Mouse (Mus musculus) left cerebral cortex, adult 2 months (tissue): ENCODE measurements at regions not wholly inside any gene's neighbourhood (a gene's known extent, or its start where the extent isn't known, plus 50 kb on each side); places are given as distances from the start of the nearest gene placed in this dataset.
A peak's percentile ranks its signal among the peaks of the same experiment; 100 is the strongest.

Experiments used
- DNase-seq, 2 experiments: peaks; one replicate each; pipeline ENCODE4 v3.0.0; 2021 to 2022; ENCODE audit warnings: low spot score in 2 of 2, mixed read lengths in 1 of 2; ENCODE audit errors: extremely low spot score in 1 of 2
- H3K27ac ChIP-seq: fragments of 200-600 bp; 2 replicates; pipeline ENCODE4 v1.8.1; 2022
- H3K4me3 ChIP-seq: fragments of 200-600 bp; 2 replicates; pipeline ENCODE4 v1.8.1; 2022
- CTCF ChIP-seq: fragments of 200-600 bp; IDR thresholded peaks from 2 replicates; pipeline ENCODE4 v1.8.1; 2022; ENCODE audit warnings: antibody characterized with exemption, mild to moderate bottlenecking, moderate library complexity
- intact Hi-C: fragments of 180-260 bp; cut with DNase I; formaldehyde crosslinking; loops from one replicate; pipeline ENCODE4 v1.15.1; 2025

GRCm38 (mm10) chr2:178700825-178701224 lies 270.5 kb downstream of the Cdh26 start:
- H3K27ac ChIP-seq = no peak overlapping the region
- DNase-seq = no peak
- intact Hi-C loops = no loop called here
- no peak for TF ChIP-seq CTCF
- no peak overlapping the region for H3K4me3 ChIP-seq

GRCm38 (mm10) chr2:178704510-178704909 lies 274.2 kb downstream of the Cdh26 start:
- intact Hi-C loops = no loop called here
- no peak overlapping the region for H3K27ac ChIP-seq
- no peak for DNase-seq
- no peak for TF ChIP-seq CTCF
- H3K4me3 ChIP-seq = no peak overlapping the region

GRCm38 (mm10) chr2:178708649-178709048 lies 278.3 kb downstream of the Cdh26 start:
- no peak overlapping the region for H3K27ac ChIP-seq
- no peak for TF ChIP-seq CTCF
- no peak overlapping the region for H3K4me3 ChIP-seq
- intact Hi-C loops = no loop called here
- DNase-seq = no peak

DNA sequence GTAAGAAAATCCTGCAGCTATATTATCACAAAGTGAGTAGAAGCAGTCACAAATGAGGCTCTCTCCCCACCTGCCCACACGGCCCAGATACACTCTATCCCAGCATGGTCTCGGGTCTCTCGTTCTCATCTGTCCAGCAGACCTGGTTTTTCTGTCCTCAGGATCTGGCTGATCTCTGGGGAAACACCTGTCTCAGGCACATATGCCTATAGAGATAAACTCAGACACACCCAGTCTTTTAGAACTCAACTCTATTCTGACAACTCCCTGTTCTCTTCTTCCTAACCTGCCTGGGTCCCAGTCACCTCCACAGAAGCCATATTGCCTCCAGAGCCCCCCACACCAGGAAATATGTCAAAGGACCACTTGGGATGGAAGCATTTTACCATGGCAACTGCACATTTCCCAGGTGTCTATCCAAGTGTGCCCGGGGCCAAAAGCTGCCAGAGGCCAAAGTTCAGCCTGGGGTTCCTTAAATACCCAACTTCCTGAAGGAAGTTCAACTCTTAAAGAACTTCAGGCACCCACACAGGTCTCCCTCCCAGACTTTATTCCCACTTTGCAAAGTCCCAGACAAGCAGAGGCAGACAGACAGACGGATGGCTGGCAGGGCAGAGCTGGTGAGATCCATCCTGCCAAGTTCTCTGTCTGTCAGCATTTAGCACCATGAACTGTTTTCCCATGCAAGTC lies 279.0 kb downstream of the Cdh26 start:
- no peak for DNase-seq
- Histone ChIP-seq H3K4me3 (no peak overlapping the region), H3K27ac (no peak overlapping the region)
- no peak for TF ChIP-seq CTCF
- intact Hi-C loops = no loop called here

DNA sequence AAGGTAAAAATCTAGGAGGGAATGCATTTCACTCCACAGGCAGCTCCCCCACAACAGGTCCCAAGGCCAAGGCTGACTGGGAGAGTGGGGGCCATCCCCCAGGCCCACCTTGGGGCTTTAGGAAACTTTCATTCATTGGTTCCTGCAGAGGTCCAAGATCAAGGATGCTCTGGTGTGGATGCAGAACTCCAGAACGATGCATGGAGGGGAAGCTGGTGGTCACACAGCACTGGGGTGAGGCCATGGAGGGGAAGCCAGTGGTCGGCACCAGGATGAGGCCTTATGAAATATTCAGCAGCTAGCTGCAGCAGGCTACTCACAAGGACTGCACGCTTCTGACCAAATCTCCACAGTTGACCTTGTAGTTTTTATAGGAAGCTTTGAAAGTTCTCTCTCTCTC lies 279.7 kb downstream of the Cdh26 start:
- no peak for DNase-seq
- TF ChIP-seq CTCF = no peak
- intact Hi-C loops = no loop called here
- H3K4me3 ChIP-seq = no peak overlapping the region
- H3K27ac ChIP-seq = no peak overlapping the region

- TF ChIP-seq CTCF = no peak
- no peak overlapping the region for H3K27ac ChIP-seq
- H3K4me3 ChIP-seq = no peak overlapping the region
- no peak for DNase-seq
- intact Hi-C loops = no loop called here
Observed at GRCm38 (mm10) chr2:178711587-178712080, 281.3 kb downstream of the Cdh26 start.

- H3K27ac ChIP-seq = no peak overlapping the region
- intact Hi-C loops = no loop called here
- DNase-seq = no peak
- no peak overlapping the region for H3K4me3 ChIP-seq
- TF ChIP-seq CTCF = no peak
Observed at GRCm38 (mm10) chr2:178712391-178712892, 282.1 kb downstream of the Cdh26 start.

DNA sequence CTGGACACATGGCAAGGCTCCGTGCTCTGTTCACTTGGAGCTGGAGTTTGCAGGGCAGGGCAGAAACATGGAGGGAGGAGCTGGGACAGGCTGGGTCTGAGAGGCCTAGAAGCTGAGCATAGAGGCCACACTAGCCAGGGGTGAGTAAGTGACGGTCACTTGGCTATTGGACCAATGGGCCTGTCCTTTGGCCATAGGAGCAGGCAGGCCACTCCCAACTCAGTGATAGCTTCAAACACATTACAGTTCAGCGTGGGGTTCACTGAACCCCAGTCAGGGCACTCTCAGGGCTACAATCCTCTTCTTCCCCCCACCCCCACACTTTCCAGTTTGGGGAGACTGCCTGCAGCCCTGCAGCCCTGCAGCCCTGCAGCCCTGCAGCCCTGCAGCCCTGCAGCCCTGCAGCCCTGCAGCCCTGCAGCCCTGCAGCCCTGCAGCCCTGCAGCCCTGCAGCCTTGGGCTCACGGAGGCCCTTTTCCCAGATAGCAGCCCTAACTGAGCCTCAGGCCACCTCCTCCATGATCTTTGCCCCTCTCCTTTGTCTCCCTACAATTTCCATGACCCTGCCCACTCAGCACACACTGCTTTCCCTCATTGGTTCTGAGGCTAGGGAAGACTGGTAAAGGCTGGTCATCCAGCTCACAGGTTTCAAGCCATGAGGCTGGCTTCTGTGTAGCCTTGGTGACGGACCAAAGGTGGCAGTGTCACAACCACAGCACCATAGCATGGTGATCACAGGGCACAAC lies 285.3 kb downstream of the Cdh26 start:
- Histone ChIP-seq H3K27ac (no peak overlapping the region), H3K4me3 (no peak overlapping the region)
- intact Hi-C loops = no loop called here
- no peak for DNase-seq
- TF ChIP-seq CTCF = no peak

GRCm38 (mm10) chr2:178718048-178718447 lies 287.7 kb downstream of the Cdh26 start:
- H3K27ac ChIP-seq = no peak overlapping the region
- H3K4me3 ChIP-seq = no peak overlapping the region
- TF ChIP-seq CTCF = no peak
- DNase-seq = no peak
- intact Hi-C loops = no loop called here

- Histone ChIP-seq H3K27ac (no peak overlapping the region), H3K4me3 (no peak overlapping the region)
- intact Hi-C loops = no loop called here
- TF ChIP-seq CTCF = no peak
- no peak for DNase-seq
Observed at GRCm38 (mm10) chr2:178723455-178723854, 293.1 kb downstream of the Cdh26 start.

- Histone ChIP-seq H3K27ac (no peak overlapping the region), H3K4me3 (no peak overlapping the region)
- no peak for DNase-seq
- TF ChIP-seq CTCF = peak; percentile 25
- intact Hi-C loops = no loop called here
Observed at GRCm38 (mm10) chr2:178724228-178724627, 293.9 kb downstream of the Cdh26 start.

- DNase-seq = no peak
- intact Hi-C loops = no loop called here
- no peak overlapping the region for H3K27ac ChIP-seq
Observed at GRCm38 (mm10) chr2:178727930-178728793, 297.8 kb downstream of the Cdh26 start.

More at GRCm38 (mm10) chr2:178727930-178728793, 297.8 kb downstream of the Cdh26 start:
- H3K4me3 ChIP-seq = no peak overlapping the region
- no peak for TF ChIP-seq CTCF
